Mouse (Mus musculus) heart, postnatal 4 days (tissue): Measurements from ENCODE around the gene Eva1b. TPM values are rescaled to one million over a fixed set of nuclear protein-coding genes. Genes with fewer than 3 reads are reported as not detected.
"Not testable (repeated sequence)": the region's sequence is repeated elsewhere in the genome, so short reads cannot be mapped to it uniquely, and the experiment has no call there.

Experiments
- DNase-seq: peaks from one replicate; pipeline ENCODE4 v3.0.0; 2021
- total RNA-seq, 2 experiments: library from RNA; stranded (reverse); gene quantifications; 2 replicates each; pipeline ENCODE4 v1.2.3; 2021

Gene Eva1b
- total RNA-seq, 2 experiments from 2014 or later = 27.3 to 29.3 TPM

- no peak for DNase-seq
Observed at GRCm38 (mm10) chr4:126155869-126156268, 8.3 kb downstream of the Eva1b start.

DNA sequence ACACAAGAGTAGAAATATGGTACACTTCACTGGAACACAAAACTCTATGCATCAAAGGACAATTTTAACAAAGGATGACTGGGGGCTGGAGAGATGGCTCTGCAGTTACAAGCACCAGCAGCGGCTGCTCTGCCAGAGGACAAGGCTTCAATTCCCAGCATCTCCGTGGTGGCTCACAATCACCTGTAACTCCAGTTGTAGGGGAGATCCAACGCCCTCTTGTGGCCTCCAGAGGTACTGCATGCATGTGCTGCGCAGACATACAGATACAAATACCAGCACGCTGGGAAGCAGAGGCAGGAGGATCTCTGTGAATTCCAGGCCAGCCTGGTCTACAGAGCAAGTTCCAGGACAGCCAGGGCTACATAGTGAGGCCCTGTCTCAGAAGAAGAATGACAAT lies 9.1 kb downstream of the Eva1b start:
- no peak for DNase-seq

DNA sequence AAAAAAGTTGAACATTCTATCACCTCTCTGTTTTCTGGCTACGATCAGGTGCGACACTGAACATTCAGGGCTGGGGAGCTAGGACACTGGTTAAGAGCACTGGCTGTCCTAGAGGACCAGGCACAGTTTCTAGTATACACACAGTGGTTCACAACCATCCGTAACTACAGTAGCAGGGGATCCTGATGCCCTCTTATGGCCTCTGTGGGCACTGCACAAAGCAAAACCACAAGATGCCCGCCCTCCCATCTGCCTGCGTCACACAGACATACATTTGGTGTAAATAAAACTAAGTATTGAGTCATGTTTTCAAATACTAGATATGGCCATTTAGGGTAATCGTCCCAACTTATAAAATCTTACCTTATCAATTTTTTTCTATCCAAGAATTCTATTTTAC lies 10.0 kb downstream of the Eva1b start:
- DNase-seq = no peak

DNA sequence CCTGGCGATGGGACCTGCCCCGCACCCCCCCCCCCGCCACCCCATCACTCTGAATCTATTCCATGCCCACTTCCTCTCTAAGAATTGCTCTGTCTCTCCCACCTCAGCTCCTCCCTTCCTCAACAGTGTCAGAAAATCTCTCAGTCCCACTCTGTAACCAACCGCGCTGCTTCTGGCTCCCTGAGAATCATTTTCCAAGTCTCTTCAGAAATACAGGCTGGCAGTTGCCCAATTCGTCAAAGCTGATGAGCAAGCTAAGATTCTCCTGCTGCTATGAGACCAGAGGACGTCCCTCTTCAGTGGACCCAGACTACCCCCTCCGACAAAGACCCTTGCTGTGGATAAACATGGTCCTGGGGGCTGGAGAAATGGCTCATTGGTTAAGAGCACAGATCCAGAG lies 11.9 kb downstream of the Eva1b start:
- DNase-seq = no peak

GRCm38 (mm10) chr4:126160981-126161380 lies 13.4 kb downstream of the Eva1b start:
- no peak for DNase-seq

DNA sequence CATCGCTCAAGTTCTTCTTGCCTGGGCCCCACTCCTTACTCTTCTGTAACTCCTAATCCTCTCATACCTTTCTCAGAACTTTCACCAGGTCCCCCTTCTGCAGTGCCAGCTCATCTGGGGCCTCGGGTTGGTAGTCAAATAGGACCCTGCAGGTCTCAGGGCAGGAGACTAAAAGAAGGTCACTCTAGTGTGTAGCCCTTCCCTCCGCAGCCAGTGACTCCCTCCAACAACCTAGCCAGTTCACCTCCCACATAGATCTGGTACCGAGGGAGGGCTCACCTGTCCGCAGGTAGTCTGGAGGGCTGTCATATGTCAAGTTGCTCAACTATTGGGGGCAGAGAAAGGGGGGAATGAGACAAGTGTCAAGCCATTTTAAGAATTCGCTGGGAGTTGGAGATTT lies 13.9 kb downstream of the Eva1b start:
- DNase-seq = no peak

DNA sequence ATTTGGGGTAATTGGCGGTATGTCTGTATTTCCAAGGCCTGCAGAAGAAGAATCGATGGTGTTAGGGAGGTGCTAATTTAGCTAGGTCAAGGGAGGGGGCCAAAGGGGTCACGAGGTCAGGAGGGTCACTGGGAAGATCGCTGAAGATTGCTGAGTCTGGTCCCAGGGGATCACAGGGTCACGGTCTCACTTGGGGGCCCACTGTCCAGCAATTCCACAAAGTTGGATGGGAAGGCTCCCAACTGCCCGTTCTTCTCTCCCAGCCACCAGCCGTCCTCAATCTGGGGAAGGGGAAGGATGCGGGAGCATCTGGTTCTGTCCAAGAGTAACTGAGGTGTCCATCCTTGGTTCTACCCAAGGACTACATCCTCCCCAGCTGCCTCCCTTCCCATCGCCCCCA lies 14.4 kb downstream of the Eva1b start:
- DNase-seq = no peak

DNA sequence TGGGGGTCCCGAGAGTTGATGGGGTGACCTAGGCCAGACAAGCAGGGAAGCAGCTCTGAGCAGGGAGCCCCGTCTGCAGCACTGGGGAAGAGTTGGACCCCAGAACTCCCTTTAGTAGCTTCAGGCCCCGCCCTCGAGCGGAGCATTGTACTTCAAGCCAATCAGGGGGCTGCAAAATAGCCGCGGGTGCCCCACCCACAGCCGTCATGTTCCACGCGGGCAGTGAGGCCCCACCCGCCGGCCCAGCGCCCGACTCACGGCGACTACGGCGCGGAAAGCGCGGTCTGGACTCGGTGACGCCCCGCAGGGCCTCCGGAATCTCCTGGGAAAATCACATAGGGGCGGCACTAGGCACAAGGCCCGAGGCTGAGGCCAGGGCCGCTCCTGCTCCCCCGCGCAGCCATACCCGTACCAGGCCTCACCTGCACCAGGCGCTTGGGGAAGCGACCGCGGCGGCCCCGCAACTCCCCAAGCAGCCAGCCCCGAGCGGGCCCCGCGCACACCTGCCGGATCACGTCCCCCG lies 15.1 kb downstream of the Eva1b start:
- peak; percentile 93 for DNase-seq

GRCm38 (mm10) chr4:126163067-126163659 lies 15.6 kb downstream of the Eva1b start, which contains the start of gene Sh3d21:
Gene Sh3d21 (minus strand): TSS chr4:126163491.
- DNase-seq = peak; percentile 39

DNA sequence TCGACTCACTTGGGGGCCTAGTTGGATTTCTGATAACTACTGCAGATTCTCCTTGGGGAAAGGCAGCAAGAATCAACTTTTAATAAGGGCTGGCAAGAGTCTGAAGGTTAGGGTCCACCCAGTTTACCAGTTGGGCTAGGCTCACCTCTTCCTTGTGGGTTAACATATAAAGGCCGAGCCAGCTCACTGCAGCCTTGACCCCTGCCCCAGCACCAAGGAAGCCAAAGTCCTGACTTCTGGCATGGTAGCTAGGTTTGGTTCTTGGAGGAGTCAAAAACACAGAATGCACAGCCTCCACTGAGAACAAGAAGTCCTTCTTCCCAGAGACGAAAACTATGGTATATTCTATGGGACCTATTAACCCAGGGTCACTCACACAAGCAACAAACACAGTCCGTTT lies 16.1 kb downstream of the Eva1b start:
- DNase-seq = no peak

DNA sequence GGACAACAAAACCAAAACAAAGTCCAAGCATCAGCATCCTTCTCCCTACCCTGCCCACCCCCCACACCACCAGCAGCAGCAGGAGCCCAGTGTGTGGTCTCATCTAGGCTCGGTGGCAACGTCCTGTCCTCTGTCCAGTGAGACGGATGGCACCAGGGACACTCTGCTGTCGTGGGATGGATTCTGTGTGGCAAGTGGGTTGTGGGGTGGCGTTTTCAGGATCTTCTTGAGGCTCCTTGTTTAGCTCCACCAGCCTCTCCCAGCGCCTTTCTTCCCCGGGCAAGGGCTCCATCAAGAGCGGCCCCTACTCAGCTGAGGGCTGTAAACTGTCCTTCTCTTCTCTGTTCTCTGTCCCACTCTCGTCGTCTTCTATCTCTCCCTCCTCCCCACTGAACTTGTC lies 17.5 kb downstream of the Eva1b start:
- not testable (repeated sequence) for DNase-seq

GRCm38 (mm10) chr4:126166084-126166483 lies 18.5 kb downstream of the Eva1b start:
- no peak for DNase-seq

- DNase-seq = no peak
Observed at GRCm38 (mm10) chr4:126168851-126169250, 21.3 kb downstream of the Eva1b start.

- not testable (repeated sequence) for DNase-seq
Observed at GRCm38 (mm10) chr4:126170737-126171136, 23.2 kb downstream of the Eva1b start.

DNA sequence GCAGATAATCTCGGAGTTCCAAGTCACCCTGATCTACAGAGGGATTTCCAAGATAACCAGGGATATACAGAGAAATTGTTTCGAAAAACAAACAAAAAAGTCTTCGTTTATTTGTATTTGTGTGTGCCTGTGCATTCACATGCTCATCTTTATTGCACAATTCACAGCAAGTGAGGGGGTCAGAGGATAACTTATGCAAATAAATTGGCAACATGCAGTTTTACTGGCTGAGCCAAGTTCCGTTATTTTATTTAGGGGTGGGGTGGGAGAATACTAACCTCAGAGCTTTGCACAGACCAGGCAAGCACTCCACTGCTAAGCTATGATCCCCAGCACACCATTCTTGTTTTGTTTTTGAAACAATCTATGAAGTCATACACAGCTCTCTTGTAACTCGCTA lies 26.3 kb downstream of the Eva1b start:
- DNase-seq = no peak

DNA sequence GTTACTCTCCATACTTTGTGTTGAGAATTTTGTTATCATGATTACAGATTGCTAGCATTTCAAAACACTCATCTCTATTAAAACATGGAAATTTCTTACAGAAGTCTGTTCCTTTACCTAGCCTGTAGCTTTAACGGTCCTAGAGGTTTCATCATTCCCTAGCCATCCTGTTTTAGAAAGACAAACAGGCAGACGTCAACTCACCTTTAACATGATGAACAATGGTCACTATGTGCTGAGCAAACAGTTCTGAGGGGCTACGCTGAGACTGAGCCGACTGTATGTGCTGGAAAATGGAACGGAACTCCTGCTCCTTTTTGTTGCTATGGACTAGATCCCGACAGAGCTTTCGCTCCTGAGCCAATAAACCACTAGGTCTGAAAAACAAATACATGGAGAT lies 28.4 kb downstream of the Eva1b start:
- not testable (repeated sequence) for DNase-seq

GRCm38 (mm10) chr4:126181170-126181957 lies 33.8 kb downstream of the Eva1b start:
- DNase-seq = peak; percentile 59

GRCm38 (mm10) chr4:126183034-126183433 lies 35.5 kb downstream of the Eva1b start:
- no peak for DNase-seq

DNA sequence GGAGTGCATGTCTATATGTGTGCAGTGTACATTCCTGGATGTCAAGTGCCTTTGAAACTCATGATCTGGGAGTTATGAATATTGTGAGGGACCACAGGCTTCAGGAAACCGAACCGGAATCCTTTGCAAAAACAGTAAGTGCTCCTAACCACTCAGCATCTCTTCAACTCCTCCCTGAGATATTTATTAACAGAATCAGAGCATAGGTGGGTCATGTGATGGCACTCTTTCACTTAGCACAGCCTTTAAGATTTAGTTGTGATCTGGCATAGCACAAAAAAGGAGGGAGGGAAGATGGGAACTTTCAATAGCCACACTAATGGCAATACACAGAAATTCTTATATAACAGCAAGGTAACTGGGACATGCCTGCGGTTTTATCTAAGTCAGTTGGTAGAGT lies 39.6 kb downstream of the Eva1b start:
- no peak for DNase-seq

DNA sequence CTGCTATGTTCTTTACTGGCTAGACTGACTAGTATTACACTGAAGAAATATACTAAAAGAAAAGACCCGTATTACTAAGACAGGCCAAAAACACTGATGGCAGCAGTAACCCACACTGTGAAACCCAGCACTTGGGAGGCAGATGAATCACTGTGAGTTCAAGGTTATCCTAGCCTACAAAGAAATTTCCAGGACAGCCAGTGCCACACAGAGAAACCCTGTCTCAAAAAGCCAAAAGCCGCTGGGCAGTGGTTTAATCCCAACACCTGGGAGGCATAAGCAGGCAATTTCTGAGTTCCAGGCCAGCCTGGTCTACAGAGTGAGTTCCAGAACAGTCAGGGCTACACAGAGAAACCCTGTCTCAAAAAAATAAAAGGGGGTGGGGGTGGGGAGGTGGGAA lies 43.1 kb downstream of the Eva1b start:
- DNase-seq = no peak

GRCm38 (mm10) chr4:126194216-126194615 lies 46.7 kb downstream of the Eva1b start:
- DNase-seq = no peak

DNA sequence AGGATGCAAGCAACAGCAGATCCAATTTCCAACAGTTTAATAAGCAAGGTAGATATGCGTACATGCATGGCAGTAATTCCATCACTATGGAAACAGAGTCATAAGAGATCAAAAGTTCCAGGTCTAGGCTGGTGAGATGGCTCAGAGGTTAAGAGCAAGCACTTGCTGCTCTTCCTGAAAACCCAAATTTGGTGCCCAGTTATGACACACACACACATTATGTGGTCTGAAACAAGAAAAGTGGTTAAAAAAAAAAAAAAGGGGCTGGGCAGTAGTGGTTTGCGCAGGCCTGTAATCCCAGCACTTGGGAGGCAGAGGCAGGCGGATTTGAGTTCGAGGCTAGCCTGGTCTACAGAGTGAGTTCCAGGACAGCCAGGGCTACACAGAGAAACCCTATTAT lies 47.4 kb downstream of the Eva1b start:
- DNase-seq = no peak

- peak; percentile 34 for DNase-seq
Observed at GRCm38 (mm10) chr4:126197485-126197884, 49.9 kb downstream of the Eva1b start.
